Mouse (Mus musculus) intestine, embryonic 16.5 days (tissue): ENCODE measurements at regions not wholly inside any gene's neighbourhood (a gene's known extent, or its start where the extent isn't known, plus 50 kb on each side); places are given as distances from the start of the nearest gene placed in this dataset.

Source experiments
- ATAC-seq: fragments of 200-750 bp; cut with Nextera tagmentation; 2 replicates; pipeline ENCODE4 v1.8.0; 2017; ENCODE audit warnings: moderate TSS enrichment, moderate library complexity
- H3K27ac ChIP-seq: fragments of 300-500 bp; sonication (generic); 2 replicates; pipeline ENCODE4 v1.5.1; 2014; ENCODE audit warnings: mild to moderate bottlenecking, low read length
- H3K27me3 ChIP-seq: fragments of 300-500 bp; sonication (generic); replicated peaks from 2 replicates; pipeline ENCODE4 v1.6.1; 2014; ENCODE audit warnings: low read length, control low read depth, mixed read lengths; ENCODE audit not compliant: control insufficient read depth, insufficient read depth
- H3K36me3 ChIP-seq: fragments of 300-500 bp; sonication (generic); 2 replicates; pipeline ENCODE4 v1.6.1; 2014; ENCODE audit warnings: low read length, control low read depth; ENCODE audit not compliant: control insufficient read depth, insufficient read depth
- H3K4me1 ChIP-seq: fragments of 300-500 bp; sonication (generic); 2 replicates; pipeline ENCODE4 v1.6.1; 2014; ENCODE audit warnings: low read length, control low read depth, mixed read lengths; ENCODE audit not compliant: control insufficient read depth, insufficient read depth
- H3K4me2 ChIP-seq: fragments of 300-500 bp; sonication (generic); 2 replicates; pipeline ENCODE4 v1.6.1; 2014; ENCODE audit warnings: low read depth, low read length, control low read depth
- H3K4me3 ChIP-seq: fragments of 300-500 bp; sonication (generic); 2 replicates; pipeline ENCODE4 v1.5.1; 2014; ENCODE audit warnings: mild to moderate bottlenecking, low read length
- H3K9ac ChIP-seq: fragments of 300-500 bp; sonication (generic); 2 replicates; pipeline ENCODE4 v1.6.1; 2014; ENCODE audit warnings: low read depth, low read length
- H3K9me3 ChIP-seq: fragments of 300-500 bp; sonication (generic); 2 replicates; pipeline ENCODE4 v1.6.1; 2016; ENCODE audit warnings: low read length, control low read depth; ENCODE audit not compliant: control insufficient read depth
- WGBS: fragments of 180-500 bp; shearing (Covaris S2); extraction: QIAGEN DNeasy Blood & Tissue Kit; methylation state at CpG from one replicate; pipeline ENCODE4 v1.1.7; 2014; 5-methylcytosine and 5-hydroxymethylcytosine counted together

- WGBS, result 54% methylated on average over 6 of the region's 6 CpGs
- no peak overlapping the region for H3K4me3 ChIP-seq
- no peak overlapping the region for H3K9ac ChIP-seq
- H3K27me3 ChIP-seq, result no peaks in the 10 kb centered on the region
- H3K9me3 ChIP-seq, result no peaks in the 10 kb centered on the region
- H3K4me1 ChIP-seq, result no peaks in the 10 kb centered on the region
- H3K27ac ChIP-seq, result no peak overlapping the region
- H3K36me3 ChIP-seq, result no peaks in the 10 kb centered on the region
- ATAC-seq, result no peak
- no peak overlapping the region for H3K4me2 ChIP-seq
Measured at GRCm38 (mm10) chr15:52095629-52096190, 1789.0 kb upstream of the Gm7489 start.

DNA sequence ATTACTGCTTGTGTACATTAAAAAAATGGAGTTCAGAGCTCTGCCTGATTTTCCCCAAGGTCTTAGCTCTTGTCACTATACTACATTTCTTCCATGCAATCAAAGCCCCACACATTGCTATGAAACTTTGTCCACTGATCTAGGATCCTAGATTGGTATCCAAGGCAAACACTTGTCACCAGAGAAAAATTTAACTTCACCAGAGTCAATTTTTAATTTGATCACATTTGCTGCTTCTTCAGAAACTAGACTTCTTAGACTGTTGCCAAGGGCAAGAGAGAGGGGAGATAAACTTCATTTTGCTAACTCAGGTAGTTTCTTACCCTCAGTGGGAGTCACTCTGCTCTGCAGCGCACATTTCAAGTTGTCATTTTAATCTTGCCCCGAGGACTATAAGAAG, 1775.9 kb upstream of the Gm7489 start:
- 89% methylated on average over 2 of the region's 2 CpGs for WGBS
- Histone ChIP-seq H3K4me2 (no peak overlapping the region), H3K36me3 (no peaks in the 10 kb centered on the region), H3K9ac (no peak overlapping the region), H3K27me3 (no peaks in the 10 kb centered on the region), H3K4me1 (no peaks in the 10 kb centered on the region), H3K9me3 (0 out of 2 replicates have a peak, but pooled peaks cover 2% of the 10 kb centered on the region), H3K27ac (no peak overlapping the region), H3K4me3 (no peak overlapping the region)
- ATAC-seq, result no peak

DNA sequence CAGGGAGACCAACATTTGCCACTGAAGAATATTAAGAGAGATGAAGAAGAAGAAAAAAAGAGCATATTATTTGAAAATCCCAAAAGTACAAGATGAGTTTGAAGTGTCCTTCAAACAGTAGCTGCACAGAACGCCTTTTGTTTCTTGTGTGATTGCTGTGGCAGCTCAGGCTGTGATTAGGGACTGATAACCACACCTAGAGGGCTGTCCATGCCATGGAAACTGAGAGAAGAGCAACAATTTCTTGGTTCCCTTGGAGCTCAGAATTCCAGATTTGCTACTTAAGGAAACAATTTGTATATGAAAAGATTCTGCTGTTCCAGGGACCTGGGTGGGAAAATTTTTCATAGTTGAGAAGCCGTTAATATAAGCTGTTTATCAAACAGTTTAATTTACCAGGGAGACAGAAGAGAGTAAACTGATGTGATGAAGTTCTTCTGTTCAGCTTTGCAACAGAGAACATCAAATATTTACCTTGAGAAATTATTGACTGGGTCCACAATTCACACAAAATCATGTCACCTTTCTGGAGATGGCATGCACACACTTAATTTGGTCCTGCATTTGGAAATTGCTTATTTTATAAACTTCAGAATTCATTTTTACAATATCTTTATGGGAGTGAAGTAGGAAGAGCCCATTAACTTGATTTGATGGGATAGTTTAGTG, 1770.2 kb upstream of the Gm7489 start:
- WGBS, result 48% methylated on average over 2 of the region's 2 CpGs

GRCm38 (mm10) chr15:52136693-52137092, 1748.0 kb upstream of the Gm7489 start:
- Histone ChIP-seq H3K27me3 (no peaks in the 10 kb centered on the region), H3K4me2 (no peak overlapping the region), H3K4me1 (no peaks in the 10 kb centered on the region), H3K9ac (no peak overlapping the region), H3K36me3 (no peaks in the 10 kb centered on the region), H3K27ac (no peak overlapping the region), H3K4me3 (no peak overlapping the region), H3K9me3 (no peaks in the 10 kb centered on the region)
- WGBS, result 77% methylated on average over 3 of the region's 3 CpGs
- ATAC-seq, result no peak

More for the DNA sequence above, 1770.2 kb upstream of the Gm7489 start:
- H3K4me2 ChIP-seq, result no peak overlapping the region
- no peaks in the 10 kb centered on the region for H3K36me3 ChIP-seq
- no peak overlapping the region for H3K4me3 ChIP-seq
- H3K9ac ChIP-seq, result no peak overlapping the region
- no peak for ATAC-seq
- H3K4me1 ChIP-seq, result no peaks in the 10 kb centered on the region
- H3K9me3 ChIP-seq, result 0 out of 2 replicates have a peak, but pooled peaks cover 2% of the 10 kb centered on the region
- H3K27me3 ChIP-seq, result no peaks in the 10 kb centered on the region
- H3K27ac ChIP-seq, result no peak overlapping the region

DNA sequence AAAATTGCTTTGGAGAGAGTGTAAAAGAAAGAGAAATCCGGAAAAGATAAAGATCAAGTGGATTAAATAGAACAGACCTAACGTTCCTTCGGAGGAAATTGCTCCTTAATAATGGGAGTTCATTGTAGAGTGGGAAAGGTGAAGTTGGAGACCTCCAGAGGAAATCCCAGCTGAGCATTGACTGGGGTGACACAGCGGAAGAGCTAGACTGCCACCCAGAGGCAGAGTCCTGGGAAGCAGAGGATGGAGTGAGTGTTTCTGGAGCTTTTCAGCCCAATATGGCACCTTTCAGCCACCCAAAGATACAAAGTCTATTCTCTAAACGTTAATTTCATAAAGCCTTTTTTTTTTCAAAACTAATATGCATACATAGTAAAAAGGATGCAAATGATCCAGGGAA, 1731.3 kb upstream of the Gm7489 start:
- no peaks in the 10 kb centered on the region for H3K27me3 ChIP-seq
- no peaks in the 10 kb centered on the region for H3K9me3 ChIP-seq
- no peak for ATAC-seq
- no peaks in the 10 kb centered on the region for H3K36me3 ChIP-seq
- no peak overlapping the region for H3K9ac ChIP-seq
- 30% methylated on average over 5 of the region's 5 CpGs for WGBS
- no peak overlapping the region for H3K4me2 ChIP-seq
- H3K4me1 ChIP-seq, result no peaks in the 10 kb centered on the region
- H3K27ac ChIP-seq, result no peak overlapping the region
- no peak overlapping the region for H3K4me3 ChIP-seq

GRCm38 (mm10) chr15:52155784-52156183, 1728.9 kb upstream of the Gm7489 start:
- WGBS, result 64% methylated on average over 1 of the region's 1 CpGs
- Histone ChIP-seq H3K4me1 (no peaks in the 10 kb centered on the region), H3K36me3 (no peaks in the 10 kb centered on the region), H3K4me2 (no peak overlapping the region), H3K27me3 (no peaks in the 10 kb centered on the region), H3K4me3 (no peak overlapping the region), H3K9me3 (no peaks in the 10 kb centered on the region), H3K9ac (no peak overlapping the region), H3K27ac (no peak overlapping the region)
- no peak for ATAC-seq

DNA sequence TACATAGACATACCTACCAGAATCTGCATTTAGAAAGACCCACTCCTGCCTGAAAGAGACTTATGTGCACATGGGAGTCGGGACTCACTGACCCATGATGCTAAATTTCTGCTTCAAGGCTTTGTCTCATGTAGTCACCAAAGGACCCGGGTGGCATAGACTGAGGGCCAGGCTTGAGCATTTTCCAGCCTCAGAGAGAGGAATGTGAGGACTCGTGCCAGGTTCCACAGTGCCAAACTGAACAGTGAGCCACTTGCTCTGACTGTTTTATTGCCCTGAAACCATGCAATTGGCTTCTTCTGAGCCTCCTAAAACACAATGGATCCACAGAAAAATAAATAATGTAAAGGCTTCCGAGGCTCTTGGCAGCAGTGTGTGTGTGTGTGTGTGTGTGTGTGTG, 1727.9 kb upstream of the Gm7489 start:
- WGBS, result 52% methylated on average over 4 of the region's 4 CpGs

GRCm38 (mm10) chr15:52160181-52161088, 1724.3 kb upstream of the Gm7489 start:
- no peak overlapping the region for H3K4me3 ChIP-seq
- H3K27ac ChIP-seq, result no peak overlapping the region
- H3K36me3 ChIP-seq, result no peaks in the 10 kb centered on the region
- ATAC-seq, result peak; percentile 83; the same call in 1 of the 2 replicates
- WGBS, result 19% methylated on average over 18 of the region's 18 CpGs
- no peak overlapping the region for H3K9ac ChIP-seq
- 0 out of 2 replicates have a peak overlapping the region, but pooled peaks have one; percentile 14 for H3K4me2 ChIP-seq
- H3K4me1 ChIP-seq, result peaks cover 6% of the 10 kb centered on the region; the same call in 1 of the 2 replicates
- H3K27me3 ChIP-seq, result no peaks in the 10 kb centered on the region
- no peaks in the 10 kb centered on the region for H3K9me3 ChIP-seq

More for the DNA sequence above, 1727.9 kb upstream of the Gm7489 start:
- no peaks in the 10 kb centered on the region for H3K9me3 ChIP-seq
- H3K4me1 ChIP-seq, result peaks cover 4% of the 10 kb centered on the region; the same call in 1 of the 2 replicates
- H3K27ac ChIP-seq, result no peak overlapping the region
- H3K27me3 ChIP-seq, result no peaks in the 10 kb centered on the region
- ATAC-seq, result no peak
- H3K36me3 ChIP-seq, result no peaks in the 10 kb centered on the region
- no peak overlapping the region for H3K4me2 ChIP-seq
- no peak overlapping the region for H3K9ac ChIP-seq
- no peak overlapping the region for H3K4me3 ChIP-seq

DNA sequence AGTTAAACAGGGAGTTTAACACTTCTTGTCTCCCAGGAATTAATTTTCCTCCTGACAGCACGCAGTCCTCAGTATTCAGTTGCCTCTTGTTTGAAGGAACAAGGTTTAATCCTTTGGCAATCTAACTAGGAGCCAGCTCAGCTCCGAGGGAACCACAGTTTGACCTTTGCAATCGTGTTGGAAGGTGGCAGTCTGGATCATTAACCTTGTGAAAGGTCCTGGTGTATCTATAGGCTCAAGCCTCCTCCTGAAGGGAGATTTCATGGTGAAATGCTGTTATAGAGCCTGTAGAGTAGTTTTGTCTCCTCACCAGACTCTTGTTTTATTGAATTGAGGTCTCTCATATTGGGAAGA, 1723.6 kb upstream of the Gm7489 start:
- Histone ChIP-seq H3K4me1 (peaks cover 6% of the 10 kb centered on the region; the same call in 1 of the 2 replicates), H3K27me3 (no peaks in the 10 kb centered on the region), H3K36me3 (no peaks in the 10 kb centered on the region), H3K9me3 (no peaks in the 10 kb centered on the region), H3K9ac (no peak overlapping the region), H3K4me2 (no peak overlapping the region), H3K27ac (no peak overlapping the region), H3K4me3 (no peak overlapping the region)
- WGBS, result 11% methylated on average over 3 of the region's 3 CpGs
- ATAC-seq, result peak; percentile 62
